Mouse (Mus musculus) urinary bladder, postnatal 10 days (tissue): Measurements from ENCODE around the gene Fetub.

Experiments
- DNase-seq: peaks from one replicate; pipeline ENCODE4 v3.0.0; 2022; ENCODE audit warnings: low spot score

The Fetub gene

DNA sequence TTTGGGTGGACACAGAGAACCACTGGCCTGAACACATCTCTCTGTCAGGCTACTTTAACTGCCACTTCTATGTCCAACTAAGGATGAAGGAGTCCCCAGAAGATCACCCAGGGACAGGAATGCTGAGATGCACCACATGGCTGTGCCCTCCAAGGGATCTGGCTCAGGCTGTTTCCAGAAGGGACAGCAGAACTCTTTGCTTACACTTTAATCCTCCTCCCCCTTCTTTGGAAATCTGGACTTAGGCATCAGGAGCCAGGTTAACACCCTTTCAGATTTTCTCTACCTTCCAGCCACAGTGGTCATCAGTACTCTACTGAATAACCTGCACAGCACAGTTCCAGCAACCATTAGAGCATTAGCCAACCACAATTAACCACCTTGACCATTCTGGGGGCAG, 45.2 kb downstream of the Fetub start:
- DNase-seq, result no peak

DNA sequence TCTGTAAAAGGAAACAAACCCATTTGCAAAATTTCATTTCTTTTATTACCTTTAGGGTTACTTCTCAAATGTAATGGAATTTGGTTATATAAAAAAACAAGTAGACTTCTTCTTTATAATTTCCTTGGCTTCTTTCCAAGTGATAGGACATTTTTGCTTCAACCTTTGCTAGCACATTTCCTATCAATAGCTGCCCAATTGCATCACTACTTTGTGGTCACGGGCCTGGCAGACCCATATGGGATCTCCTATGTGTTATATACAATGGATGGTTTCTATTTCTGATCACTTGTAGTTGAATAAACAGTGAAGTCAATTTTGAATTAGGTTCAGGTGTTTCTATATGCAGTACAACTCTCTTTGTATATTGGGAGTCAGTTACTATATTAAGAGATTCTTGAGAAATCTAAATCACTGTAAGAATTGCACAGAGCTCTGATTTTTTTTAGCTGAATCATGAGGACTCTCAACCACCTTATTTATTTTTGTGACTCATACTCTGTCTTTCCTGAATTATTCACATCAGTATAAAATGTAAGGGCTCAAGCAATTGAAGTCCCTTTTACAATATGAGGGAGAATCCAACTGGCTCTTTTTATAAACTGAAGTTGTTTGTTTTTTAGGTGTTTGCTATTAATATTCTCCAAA, 49.4 kb downstream of the Fetub start:
- DNase-seq, result no peak
